Mouse (Mus musculus) cerebellum, postnatal 14 days (tissue): ENCODE results near the gene Npepps.
"Not testable (repeated sequence)": the region's sequence is repeated elsewhere in the genome, so short reads cannot be mapped to it uniquely, and the experiment has no call there.

ENCODE experiments used
- DNase-seq, 2 experiments: peaks; one replicate each; pipeline ENCODE4 v3.0.0; 2021; ENCODE audit warnings: mixed read lengths in 2 of 2

Gene Npepps

DNA sequence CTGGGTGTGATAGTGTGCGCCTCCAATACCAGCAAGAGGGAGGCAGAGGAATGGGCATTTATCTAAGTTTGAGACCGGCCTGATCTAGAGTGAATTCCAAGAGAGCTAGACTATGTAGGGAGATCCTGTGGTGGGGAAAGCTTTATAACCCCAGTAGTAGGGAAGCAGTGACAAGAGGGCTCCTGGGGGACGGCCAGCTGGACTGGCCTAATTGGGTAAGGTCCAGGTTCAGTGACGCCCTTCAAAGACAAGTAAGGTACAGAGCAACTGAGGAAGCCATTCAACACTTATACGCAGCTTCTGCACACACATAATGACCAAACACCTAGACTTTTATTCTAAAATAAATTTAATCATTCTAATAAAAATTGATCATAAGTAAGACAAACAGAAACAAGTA, 48.0 kb downstream of the Npepps start:
- peak in 1 of 2 experiments; percentile 53 for DNase-seq

DNA sequence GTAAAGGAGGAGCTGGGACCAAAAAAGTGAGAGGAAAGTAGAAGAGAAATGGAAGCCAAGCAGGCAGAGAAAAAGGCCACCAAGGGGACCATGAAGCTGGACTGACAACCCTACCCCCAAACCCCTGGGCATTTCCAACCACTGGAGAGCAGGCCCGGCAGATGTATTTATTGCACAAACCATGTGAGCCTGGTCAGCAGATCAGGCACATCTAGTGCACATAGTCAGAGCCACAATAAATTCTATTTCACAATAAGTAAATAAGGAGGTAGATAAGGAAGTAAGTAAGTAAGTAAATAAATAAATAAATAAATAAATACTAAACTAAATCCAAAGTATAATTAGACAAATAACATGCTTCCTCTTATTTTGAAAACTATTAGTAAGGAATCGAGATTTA, 51.0 kb downstream of the Npepps start:
- no peak for DNase-seq

GRCm38 (mm10) chr11:97228985-97229384, 51.5 kb downstream of the Npepps start:
- DNase-seq = no peak

GRCm38 (mm10) chr11:97226131-97226530, 54.3 kb downstream of the Npepps start:
- no peak for DNase-seq

DNA sequence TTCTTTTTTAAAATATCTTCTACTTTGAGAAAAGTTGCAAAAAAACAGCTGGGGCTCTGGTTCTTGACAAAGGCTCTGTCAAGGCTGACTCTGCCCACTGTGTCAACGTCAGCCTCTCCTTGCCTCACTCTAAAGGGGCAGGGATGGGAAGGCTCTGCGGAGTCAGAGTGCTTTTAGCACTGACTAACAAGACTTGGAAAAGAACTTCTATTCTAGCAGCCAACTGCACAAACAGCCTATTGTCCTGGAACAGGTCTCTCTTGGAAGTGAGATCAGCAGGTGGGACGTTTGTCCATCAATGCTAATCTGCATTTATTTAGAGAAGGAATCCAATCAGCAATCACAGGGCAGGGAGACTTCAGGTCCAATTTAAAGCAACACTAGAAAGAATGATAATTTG, 57.0 kb downstream of the Npepps start:
- no peak for DNase-seq

DNA sequence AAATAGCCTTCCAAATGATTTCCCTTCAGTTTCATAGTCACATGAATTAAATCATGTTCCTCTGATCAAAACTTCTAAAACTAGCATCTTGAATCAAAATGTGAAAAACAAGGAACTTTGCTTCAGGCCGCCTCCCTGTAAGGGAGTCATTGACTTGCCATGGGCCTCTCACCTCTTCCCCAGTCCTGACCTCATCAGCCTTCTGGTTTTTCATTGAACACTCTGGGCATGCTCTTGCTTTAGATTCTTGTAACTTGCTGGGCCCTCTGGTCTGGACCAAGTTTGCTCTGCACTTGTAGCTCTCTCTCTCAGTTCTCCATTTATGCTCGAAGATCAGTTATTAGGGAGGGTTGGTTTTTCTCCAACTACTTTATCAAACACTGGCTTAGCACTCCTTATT, 58.8 kb downstream of the Npepps start:
- DNase-seq = no peak

GRCm38 (mm10) chr11:97220211-97220610, 60.2 kb downstream of the Npepps start:
- DNase-seq = no peak

GRCm38 (mm10) chr11:97214411-97214810, 66.0 kb downstream of the Npepps start:
- no peak for DNase-seq

DNA sequence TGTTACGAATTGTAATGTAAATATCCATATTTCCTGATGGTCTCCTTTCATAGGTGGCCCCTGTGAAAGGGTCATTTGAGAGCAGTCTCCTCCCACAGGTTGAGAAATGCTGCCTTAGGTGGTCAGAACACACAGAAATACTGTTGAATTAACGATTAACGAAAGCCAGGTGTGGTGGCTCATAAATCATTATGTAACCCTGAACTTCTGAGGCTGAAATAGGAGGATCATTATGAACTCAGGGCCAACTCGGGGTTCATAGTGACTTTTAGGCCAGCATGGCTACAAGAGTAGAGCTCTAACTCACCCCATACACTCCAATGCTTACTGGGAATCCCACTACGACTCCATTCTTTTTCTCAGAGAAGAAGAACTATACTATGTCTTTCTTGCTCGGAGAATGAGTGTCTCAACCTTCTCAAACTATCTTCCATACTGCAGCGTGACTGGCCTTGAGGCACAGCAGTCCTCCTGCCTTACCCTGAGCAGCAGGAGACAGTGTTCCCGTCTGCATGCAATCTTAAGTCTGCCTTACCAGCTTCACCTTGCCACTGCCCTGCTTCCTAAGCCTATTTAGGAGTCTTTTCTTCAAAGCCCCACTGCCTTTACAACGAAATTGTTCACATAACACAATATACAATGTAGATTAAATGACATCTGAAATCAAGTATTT, 69.6 kb downstream of the Npepps start:
- DNase-seq = no peak

DNA sequence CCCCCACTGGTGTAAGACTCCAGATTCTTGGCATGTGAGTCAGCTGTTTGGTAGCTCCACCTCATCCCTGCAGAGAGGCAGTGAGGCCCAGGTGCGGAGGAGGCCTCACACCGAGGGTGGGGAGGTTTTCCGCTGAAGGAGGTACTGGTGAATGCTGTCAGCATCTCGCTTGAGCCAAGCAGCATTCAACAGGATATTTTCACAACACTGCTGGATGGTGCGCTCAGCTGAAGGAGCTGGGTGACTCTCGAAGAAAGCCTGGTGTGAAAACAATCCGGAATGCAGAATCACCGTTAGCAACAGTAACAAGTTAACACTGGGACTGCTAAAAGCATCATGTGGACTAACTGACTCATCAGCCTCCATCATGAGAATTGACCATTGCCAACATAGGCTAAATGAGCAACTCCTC, 73.4 kb downstream of the Npepps start:
- DNase-seq = peak in 1 of 2 experiments; percentile 13

GRCm38 (mm10) chr11:97199519-97199918, 80.9 kb downstream of the Npepps start:
- no peak for DNase-seq

- peak; percentile 68 to 78 for DNase-seq
Observed at GRCm38 (mm10) chr11:97198601-97199000, 81.8 kb downstream of the Npepps start.

- no peak for DNase-seq
Observed at GRCm38 (mm10) chr11:97197021-97197420, 83.4 kb downstream of the Npepps start.

DNA sequence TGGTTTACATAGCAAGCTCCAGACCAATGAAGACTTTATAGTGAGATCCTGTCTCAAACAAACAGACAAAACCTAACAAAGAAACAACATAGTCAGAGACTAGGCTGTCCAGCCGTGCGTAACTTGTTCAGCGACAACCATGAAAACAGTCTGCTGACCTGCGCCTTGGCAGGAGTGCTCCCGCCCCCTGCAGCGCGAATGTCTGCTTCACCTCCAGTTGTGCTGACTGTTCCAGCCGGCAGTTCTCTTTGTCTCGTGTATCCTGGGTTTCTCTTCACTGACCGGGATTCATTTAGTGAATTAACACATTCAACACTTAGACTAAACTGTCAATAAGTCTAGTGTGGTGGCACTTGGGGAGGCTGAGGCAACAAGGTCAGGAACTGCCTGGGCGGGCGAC, 83.9 kb downstream of the Npepps start:
- DNase-seq = peak in 1 of 2 experiments; percentile 24

DNA sequence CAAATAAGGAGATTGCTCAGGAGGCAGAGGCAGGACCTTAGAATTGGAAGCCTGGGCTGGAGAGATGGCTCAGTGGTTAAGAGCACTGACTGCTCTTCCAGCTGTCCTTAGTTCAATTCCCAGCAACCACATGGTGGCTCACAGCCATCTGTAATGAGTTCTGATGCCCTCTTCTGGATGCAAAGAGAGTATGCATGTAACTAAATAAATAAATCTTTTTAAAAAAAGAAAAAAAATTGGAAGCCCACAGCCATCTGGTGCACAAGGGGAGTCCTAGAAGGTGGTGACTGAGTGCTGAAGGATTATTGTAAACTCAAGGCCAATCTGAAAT, 87.9 kb downstream of the Npepps start:
- no peak for DNase-seq

DNA sequence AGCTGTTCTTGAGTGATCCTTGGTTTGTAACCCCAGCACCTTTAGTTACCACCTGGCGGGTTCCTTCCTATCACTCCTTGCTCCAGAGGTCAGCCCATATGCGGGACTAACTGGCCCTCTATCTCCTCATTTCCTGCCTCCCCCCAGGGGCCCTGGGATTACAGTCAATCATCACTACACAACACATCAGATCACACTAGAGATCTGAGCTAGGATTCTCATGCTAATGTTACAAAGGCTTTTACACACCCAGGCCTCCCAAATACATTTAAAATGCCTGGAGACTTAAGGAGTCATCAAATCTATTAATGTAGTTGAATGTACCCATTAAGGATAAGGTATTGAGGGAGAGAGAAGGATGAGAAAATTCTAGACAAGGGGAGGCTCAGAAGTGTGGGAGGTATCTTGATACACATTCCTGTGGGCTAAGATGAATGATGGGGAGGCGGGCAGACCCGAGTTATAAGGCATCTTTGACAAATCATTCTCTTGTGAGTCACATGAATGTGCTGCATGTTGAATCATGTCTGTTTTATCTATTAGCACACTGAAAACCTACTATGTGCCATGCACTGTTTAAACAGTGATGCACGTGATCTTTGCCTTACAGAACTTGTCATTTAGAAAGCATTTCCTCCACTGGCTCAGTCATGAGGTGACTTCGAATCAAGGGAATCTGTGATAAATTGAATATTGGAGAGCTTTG, 88.4 kb downstream of the Npepps start:
- no peak for DNase-seq

DNA sequence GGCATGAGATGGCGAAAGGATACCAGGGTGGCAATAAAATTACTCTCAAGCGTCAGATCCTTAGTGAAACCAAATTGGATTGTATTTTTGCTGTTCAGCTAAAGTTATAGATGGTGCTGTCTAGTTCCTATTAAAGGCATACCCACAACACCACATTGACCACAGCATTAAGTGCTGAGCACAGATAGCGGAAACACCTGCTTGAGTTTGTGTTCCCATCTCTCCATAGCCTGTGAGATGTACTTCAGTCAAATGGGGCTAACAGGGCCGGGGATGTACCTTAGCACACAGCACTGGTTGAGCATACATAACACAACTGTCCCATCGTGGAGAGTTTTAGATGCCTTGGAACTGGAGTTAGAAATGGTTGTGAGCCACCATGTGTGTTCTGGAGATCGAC, 89.4 kb downstream of the Npepps start:
- DNase-seq = no peak

GRCm38 (mm10) chr11:97189645-97190044, 90.8 kb downstream of the Npepps start:
- DNase-seq = not testable (repeated sequence)

GRCm38 (mm10) chr11:97189231-97189630, 91.2 kb downstream of the Npepps start:
- DNase-seq = no peak

GRCm38 (mm10) chr11:97188643-97188955, 91.8 kb downstream of the Npepps start:
- no peak for DNase-seq

DNA sequence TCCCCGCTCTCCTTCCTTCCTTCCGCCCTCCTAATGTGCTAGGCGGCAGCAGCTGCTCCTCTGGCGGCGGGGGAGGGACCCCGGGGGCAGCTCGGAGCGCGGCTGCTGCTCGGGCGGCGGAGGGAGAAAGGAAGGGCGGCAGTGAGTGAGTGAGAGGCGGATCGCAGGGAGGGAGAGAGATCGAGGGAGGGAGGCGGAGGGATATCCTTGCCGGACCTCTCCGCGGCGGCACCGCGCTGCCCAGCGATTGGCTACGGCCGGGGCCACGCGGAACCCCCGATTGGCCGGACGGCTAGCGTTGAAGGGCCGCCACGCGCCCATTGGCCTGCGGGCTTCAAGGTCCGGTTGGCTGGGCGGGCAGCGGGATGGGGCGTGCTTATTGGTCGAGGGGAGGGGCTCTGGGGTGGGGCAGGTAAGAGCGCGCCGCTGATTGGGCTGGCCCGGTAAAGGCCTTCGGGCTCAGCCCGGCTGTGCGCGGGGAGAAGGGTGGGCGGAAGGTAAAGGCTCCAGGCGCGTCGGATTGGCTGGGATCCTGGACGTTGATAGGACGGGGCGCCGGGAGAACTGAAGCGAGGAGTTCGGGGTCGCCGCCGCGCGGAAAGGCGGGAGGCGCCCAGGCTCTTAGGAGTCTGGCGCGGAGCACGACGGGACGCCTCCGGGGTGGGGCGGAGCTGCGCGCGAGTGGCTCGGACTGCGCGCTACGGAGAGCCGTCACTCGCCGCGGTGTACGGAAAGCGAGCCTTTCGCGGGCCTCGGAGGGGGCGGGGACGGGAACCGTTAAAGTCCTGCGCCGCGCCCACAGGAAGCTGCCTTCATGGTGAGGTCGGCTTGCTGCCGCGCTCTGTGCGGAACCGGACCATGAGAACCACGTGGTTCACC, 92.4 kb downstream of the Npepps start, which contains the start of gene Kpnb1:
Gene Kpnb1 (minus strand): TSS at position 118 of the 879 bp plus-strand sequence.
- peak; percentile 98 to 99 for DNase-seq

DNA sequence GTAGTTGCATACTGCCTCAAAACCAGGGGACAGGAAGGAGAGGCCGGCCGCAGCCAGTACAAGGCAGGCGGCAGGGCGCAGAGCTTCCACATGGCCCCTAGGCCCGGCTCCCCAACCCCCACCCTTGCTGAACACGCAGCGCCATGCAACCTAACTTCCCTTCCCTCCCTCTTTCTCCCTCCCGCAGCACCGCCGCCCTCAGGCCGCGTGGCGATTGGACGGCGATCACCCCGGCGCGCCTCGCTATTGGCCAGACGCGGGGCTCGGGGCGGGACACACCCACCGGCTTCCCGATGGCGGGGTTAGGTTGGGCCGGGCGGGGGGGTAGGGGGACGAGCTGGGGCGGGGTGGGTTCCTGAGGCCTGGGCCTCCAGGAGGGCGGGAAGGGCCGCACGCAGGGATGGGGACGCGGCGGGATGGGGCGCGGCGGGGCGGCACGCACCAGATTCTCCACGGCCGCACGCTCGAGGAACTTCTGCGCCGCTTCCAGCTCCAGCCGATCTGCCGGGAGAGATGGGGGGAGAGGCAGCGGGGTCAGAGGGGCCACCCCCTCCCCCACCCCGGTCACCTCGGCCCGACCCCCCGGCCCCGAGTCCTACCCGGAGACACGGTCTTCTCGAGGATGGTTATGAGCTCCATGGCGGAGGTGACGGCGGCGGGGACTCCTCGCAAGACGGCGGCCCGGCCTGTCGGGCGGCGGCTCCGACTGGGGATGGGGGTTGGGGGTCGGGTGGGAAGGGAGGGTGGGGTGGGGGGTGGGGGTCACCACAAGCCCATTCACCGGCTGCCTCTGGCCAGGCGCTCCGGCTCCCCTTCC, 93.3 kb downstream of the Npepps start:
- peak; percentile 98 to 99 for DNase-seq
